Mouse (Mus musculus): Measurements from ENCODE around the gene Gss.

DNA sequence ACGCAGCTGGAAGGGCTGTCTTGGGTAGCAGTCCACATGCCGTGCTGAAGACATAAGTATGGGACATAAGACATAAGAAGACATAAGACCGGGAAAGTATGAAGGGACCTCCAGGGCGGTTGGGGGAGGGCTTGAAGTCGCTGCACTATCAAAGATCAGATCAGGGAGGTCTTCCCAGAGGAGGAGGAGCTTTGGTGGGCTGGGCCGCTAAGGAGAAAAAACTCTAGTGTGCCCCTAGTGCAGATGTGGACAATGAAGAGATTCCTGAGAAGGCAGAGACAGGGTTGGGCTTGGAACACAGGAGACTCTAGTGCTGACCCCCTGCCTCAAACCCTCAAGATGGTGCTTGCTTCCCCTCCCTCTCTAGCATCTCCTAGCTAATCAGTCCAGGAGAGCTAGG lies 24.4 kb upstream of the Gss start:
- TF ChIP-seq GATA1 (IDR thresholded peaks at IDR 0.05; ENCODE audit: borderline replicate concordance, low read length) (no peak), FLI1 (IDR thresholded peaks at IDR 0.05; ENCODE audit: low read length) (no peak)
